Mouse (Mus musculus): ENCODE results near the gene Fsd1l. TPM values are rescaled to one million over a fixed set of nuclear protein-coding genes. Genes with fewer than 3 reads are reported as not detected.
"Not testable (repeated sequence)": the region's sequence is repeated elsewhere in the genome, so short reads cannot be mapped to it uniquely, and the experiment has no call there.

The Fsd1l gene
- total and polyA plus RNA-seq, 3 experiments: not detected

DNA sequence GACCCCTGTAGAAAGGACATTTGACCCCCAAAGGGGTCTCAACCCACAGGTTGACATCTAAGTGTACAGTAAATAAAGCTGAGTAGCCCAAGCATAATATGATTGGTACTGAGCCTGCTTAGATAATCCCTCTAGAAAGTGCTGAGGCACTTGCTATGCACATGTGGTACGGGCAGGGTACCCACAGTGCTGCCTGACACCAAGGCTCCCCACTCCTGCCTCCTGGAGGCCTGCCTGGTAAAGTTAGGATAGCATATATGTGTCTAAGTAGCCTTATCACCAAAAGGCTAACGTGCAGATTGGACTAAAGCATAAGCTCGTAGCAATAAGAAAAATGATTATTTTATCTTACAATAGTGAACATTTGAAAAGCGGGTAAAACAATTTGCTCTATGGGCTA lies 57.7 kb downstream of the Fsd1l start:
- Histone ChIP-seq H3K9me3 (replicated peaks; ENCODE audit: insufficient read depth, low read length) (no peaks in the 10 kb centered on the region), H3K27ac (ENCODE audit: control insufficient read depth, low read depth, low read length) (no peak overlapping the region), H3K36me3 (ENCODE audit: control insufficient read depth in 1 of 2, insufficient read depth in 2 of 2, low read length in 2 of 2) (no peaks in the 10 kb centered on the region), H3K4me3 (ENCODE audit: control insufficient read depth in 1 of 2, insufficient read depth in 1 of 2, low read depth in 2 of 2, low read length in 2 of 2) (no peak overlapping the region), H3K9ac (ENCODE audit: control insufficient read depth, low read depth, low read length, poor library complexity, severe bottlenecking) (no peak overlapping the region), H3K4me1 (ENCODE audit: control insufficient read depth in 1 of 2, insufficient read depth in 2 of 2, low read length in 2 of 2) (no peaks in the 10 kb centered on the region), H3K27me3 (ENCODE audit: control insufficient read depth in 1 of 2, insufficient read depth in 2 of 2, low read length in 2 of 2) (peaks cover 0 to 2% of the 10 kb centered on the region in 2 experiments; a peak in 2 of 4 replicates), H3K79me2 (ENCODE audit: control insufficient read depth, insufficient read depth, low read length, poor library complexity) (no peaks in the 10 kb centered on the region)
- no peak for TF ChIP-seq ZKSCAN1 (IDR thresholded peaks at IDR 0.05; ENCODE audit: low read depth, low read length)
- TF ChIP-seq GABPA (IDR thresholded peaks at IDR 0.05; ENCODE audit: low read depth, low read length): no peak
- DNase-seq (ENCODE audit: low read depth, low spot score): no peak

GRCm38 (mm10) chr4:53691418-53691817 lies 60.1 kb downstream of the Fsd1l start:
- Histone ChIP-seq H3K9ac (ENCODE audit: control insufficient read depth, low read depth, low read length, poor library complexity, severe bottlenecking) (no peak overlapping the region), H3K27me3 (ENCODE audit: control insufficient read depth in 1 of 2, insufficient read depth in 2 of 2, low read length in 2 of 2) (peaks cover 0 to 2% of the 10 kb centered on the region in 2 experiments; a peak in 2 of 4 replicates), H3K9me3 (replicated peaks; ENCODE audit: insufficient read depth, low read length) (no peaks in the 10 kb centered on the region), H3K27ac (ENCODE audit: control insufficient read depth, low read depth, low read length) (no peak overlapping the region), H3K4me1 (ENCODE audit: control insufficient read depth in 1 of 2, insufficient read depth in 2 of 2, low read length in 2 of 2) (no peaks in the 10 kb centered on the region), H3K36me3 (ENCODE audit: control insufficient read depth in 1 of 2, insufficient read depth in 2 of 2, low read length in 2 of 2) (no peaks in the 10 kb centered on the region), H3K79me2 (ENCODE audit: control insufficient read depth, insufficient read depth, low read length, poor library complexity) (no peaks in the 10 kb centered on the region), H3K4me3 (ENCODE audit: control insufficient read depth in 1 of 2, insufficient read depth in 1 of 2, low read depth in 2 of 2, low read length in 2 of 2) (no peak overlapping the region)
- no peak for TF ChIP-seq ZMIZ1 (IDR thresholded peaks at IDR 0.05; ENCODE audit: low read depth, low read length)
- no peak for TF ChIP-seq ZNF384 (IDR thresholded peaks at IDR 0.05; ENCODE audit: low read depth, low read length)
- TF ChIP-seq ETS1 (IDR thresholded peaks at IDR 0.05; ENCODE audit: low read depth, low read length): no peak
- no peak for TF ChIP-seq MYC (IDR thresholded peaks at IDR 0.05; ENCODE audit: low read depth, low read length)
- no peak for TF ChIP-seq MEF2A (IDR thresholded peaks at IDR 0.05; ENCODE audit: extremely low read depth, insufficient replicate concordance, low read depth, low read length, poor library complexity, severe bottlenecking)
- TF ChIP-seq ZKSCAN1 (IDR thresholded peaks at IDR 0.05; ENCODE audit: low read depth, low read length): no peak
- no peak for TF ChIP-seq BHLHE40 (IDR thresholded peaks at IDR 0.05; ENCODE audit: borderline replicate concordance, low read depth, low read length)
- no peak for TF ChIP-seq SMC3 (IDR thresholded peaks at IDR 0.05; ENCODE audit: low read depth, low read length)
- no peak for TF ChIP-seq TAL1 (IDR thresholded peaks at IDR 0.05; ENCODE audit: low read length)
- TF ChIP-seq POLR2A (IDR thresholded peaks at IDR 0.05; ENCODE audit: control insufficient read depth in 1 of 2, insufficient read depth in 1 of 2, low read depth in 1 of 2, low read length in 2 of 2, poor library complexity in 1 of 2): no peak
- TF ChIP-seq MYB (IDR thresholded peaks at IDR 0.05; ENCODE audit: low read depth, low read length): no peak
- TF ChIP-seq MAZ (IDR thresholded peaks at IDR 0.05; ENCODE audit: low read depth, low read length): no peak
- no peak for DNase-seq (ENCODE audit: low read depth, low spot score)

GRCm38 (mm10) chr4:53709166-53709565 lies 77.9 kb downstream of the Fsd1l start:
- not testable (repeated sequence) for H3K9ac ChIP-seq (ENCODE audit: control insufficient read depth, low read depth, low read length, poor library complexity, severe bottlenecking); H3K27ac ChIP-seq (ENCODE audit: control insufficient read depth, low read depth, low read length); H3K4me3 ChIP-seq (ENCODE audit: control insufficient read depth in 1 of 2, insufficient read depth in 1 of 2, low read depth in 2 of 2, low read length in 2 of 2); H3K36me3 ChIP-seq (ENCODE audit: control insufficient read depth in 1 of 2, insufficient read depth in 2 of 2, low read length in 2 of 2); H3K9me3 ChIP-seq (replicated peaks; ENCODE audit: insufficient read depth, low read length); DNase-seq (ENCODE audit: low read depth, low spot score); H3K4me1 ChIP-seq (ENCODE audit: control insufficient read depth in 1 of 2, insufficient read depth in 2 of 2, low read length in 2 of 2); H3K27me3 ChIP-seq (ENCODE audit: control insufficient read depth in 1 of 2, insufficient read depth in 2 of 2, low read length in 2 of 2); H3K79me2 ChIP-seq (ENCODE audit: control insufficient read depth, insufficient read depth, low read length, poor library complexity)

Data from MEL (cell line).